Mouse (Mus musculus): ENCODE data around the gene Snrpc. TPM values are rescaled to one million over a fixed set of nuclear protein-coding genes. Genes with fewer than 3 reads are reported as not detected.

The Snrpc gene
- total RNA-seq, 1 experiment from 2014 or later: 94.6 TPM

- DNase-seq: peak; percentile 61
Measured at GRCm38 (mm10) chr17:27819521-27819970, 18.4 kb upstream of the Snrpc start.

DNA sequence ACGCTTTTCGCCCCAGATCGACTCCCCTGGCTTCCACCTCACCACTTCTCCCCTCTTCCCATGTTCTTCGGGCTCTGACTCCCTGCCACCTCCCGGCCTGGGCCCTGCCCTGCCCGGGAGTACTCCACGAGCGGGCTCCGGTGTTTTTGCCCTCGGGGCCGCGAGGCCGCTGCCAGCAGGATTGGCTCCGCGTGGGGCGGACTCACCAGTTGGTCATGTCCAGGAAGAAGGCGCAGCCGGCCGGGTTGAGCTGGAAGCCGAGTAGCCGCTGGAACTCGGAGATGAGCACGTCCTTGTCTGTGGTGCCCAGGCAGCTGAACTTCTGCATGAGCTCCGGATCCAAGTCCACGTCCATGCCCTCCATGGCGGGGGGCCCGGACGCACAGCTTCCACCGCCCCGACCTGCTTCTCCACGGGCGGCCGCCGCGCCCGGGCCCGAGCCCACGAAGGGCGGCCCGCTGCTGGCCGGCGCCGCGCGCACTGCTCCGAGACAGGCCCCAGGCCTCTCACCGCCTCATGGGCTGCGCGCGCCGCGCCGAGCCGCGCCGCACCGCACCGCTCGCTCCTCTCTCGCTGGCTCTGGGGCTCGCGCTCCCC lies 17.9 kb upstream of the Snrpc start:
- peak; percentile 78 for DNase-seq

DNA sequence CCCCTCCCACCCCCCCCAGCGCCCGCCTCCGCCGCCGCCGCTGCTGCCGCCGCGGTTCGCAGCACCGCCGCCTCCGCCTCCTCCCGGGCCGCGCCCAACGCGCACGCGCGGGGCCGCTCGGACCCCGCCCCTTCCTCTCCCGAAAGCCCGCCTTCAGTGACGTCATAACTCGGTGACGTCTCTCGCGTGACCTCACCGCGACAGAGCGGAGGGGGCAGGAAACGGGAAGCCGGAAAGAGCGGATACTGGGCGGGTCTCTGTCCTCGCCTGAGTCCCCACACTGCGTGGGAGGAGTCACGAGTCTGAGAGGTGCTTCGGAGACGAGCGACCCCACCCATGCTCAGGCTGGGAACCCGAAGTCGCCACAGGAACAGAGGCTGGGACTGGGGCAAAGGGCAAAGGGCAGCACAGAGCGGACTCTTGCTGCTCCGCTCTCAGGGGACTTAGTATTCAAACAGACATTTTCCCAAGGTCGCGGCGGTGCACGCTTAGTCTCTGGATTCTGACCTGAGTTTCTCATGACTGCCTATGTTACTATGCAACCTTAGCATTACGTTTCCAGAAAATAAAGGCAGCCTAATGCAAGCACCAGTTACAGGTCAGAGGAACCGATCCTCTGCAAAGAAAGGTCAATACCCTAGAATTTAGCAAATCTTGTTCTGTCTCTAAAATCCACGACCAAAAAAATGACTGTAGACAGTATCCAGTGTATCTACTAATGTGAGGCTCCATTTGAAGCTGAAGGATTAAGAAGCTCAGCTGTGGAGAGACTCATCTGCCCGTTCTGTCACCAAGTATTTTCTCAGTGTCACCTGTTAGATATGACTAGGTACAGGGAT lies 17.2 kb upstream of the Snrpc start, which contains the start of gene D17Wsu92e:
Gene D17Wsu92e (minus strand): TSS at position 81 of the 839 bp plus-strand sequence.
- DNase-seq: peak; percentile 99

DNA sequence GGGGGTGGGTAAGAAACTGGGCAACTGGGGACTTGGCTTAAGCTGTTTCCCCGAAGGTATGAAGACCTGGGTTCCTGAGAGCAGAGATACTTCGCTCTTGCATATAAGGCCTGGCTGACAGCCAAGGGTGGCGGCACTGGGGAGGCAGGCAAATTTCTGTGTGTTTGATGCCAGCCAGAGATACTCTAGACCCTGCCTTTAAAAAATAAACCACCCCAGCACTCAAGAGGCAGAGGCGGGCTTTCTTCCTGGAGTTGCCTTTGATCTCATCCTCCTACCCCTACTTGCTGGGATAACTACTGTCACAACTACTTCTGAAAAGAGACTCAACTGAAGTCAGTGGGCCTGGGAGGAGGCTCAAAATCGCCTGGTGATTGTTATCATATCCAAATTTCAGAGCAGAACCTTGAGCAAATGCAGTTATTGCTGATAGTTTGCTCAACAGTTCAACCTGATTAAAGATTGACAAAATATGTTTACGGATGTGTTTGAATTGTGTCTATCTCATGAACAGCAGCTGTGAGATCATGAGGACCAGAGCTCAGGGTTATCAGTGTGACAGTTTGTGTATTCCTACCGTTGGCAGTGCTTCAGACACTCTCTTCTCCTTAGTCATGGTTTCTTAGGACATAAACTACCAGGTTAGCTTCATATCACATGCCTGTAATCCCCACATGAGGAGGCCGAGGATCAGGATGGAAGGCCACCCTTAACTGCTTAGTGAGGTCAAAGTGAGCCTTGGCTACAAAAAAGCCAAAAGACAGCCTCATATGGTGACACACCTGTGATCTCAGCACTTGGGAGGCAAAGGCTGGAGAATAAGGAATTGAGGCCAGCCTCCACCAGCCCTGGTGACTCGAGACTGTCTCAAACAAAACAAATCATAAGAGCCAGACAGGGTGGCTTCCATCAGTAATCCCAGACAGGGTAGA lies 16.3 kb upstream of the Snrpc start:
- peak; percentile 45 for DNase-seq

- no peak for DNase-seq
Measured at GRCm38 (mm10) chr17:27823142-27823905, 14.6 kb upstream of the Snrpc start.

DNA sequence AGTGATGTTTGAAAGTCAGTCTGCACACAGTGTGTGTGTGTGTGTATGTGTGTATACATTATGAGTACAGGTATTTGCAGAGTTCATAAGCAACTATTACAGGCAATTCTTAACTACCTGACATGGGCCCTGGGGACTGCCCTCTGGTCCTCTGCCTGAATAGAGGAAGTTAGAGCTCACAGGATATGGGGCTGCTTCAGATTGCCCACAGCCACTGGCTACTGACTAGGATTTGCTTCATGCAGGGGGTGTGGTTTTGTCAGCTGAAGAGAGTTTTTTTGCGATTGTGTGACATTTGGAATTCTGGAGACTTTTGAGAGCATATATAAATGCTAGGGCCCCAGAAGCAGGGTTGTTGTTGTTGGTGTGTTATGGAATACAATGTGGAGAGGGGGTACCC lies 13.0 kb upstream of the Snrpc start:
- DNase-seq: no peak

DNA sequence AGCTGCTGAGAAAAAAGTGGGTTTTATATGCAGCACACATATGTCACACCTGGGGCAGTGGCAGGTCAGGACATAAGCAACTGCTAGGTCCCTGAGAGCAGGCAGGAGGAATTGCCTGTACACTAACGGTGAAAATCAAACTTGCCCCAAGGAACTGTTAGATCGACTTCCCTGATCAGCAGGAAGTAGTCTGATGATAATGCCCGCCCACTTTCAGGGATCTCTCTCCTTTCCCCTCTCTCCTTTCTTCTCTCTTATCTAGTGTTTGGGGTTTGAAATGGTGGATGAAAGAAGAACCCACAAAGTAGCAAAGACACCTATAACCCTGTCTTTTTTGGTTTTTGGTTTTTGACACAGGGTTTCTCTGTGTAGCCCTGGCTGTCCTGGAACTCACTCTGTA lies 12.4 kb upstream of the Snrpc start:
- no peak for DNase-seq

DNA sequence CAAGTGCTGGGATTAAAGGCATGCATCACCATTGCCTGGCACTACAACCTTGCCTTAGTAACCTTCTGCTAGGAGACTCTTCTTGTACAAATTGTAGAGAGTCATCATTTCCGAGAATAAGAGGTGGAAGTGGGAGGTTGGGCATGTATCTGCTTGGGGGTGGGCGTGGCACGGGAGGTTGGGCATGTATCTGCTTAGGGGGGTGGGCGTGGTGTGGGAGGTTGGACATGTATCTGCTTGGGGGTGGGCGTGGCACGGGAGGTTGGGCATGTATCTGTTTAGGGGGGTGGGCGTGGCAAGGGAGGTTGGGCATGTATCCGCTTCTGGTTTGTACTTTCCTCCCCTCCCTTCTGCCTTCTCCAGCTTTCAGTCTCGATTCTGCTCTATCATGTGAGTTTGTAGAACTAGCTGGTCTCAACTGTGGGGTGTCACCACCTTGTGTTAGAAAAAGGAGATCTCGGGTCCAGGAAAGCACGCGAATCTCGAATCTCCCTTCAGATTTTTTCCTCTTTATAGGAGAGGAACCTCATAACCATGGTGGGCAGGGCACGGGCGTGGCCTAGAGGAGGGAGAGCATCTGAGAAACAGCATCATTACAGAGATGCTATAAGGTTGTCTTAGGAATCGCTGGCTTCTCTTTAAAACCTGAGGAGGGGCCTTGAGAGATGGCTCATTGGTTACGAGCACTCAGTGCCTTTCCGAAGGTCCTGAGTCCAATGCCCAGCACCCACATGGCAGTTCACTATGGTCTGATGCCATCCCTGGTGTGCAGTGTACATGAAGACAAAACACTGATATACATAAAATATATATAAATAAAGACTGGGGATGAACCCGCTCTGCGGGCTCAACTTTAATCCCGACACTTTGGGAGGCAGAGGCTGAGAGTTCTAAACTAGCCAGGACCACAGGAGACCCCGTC lies 11.7 kb upstream of the Snrpc start:
- peak; percentile 92 for DNase-seq

DNA sequence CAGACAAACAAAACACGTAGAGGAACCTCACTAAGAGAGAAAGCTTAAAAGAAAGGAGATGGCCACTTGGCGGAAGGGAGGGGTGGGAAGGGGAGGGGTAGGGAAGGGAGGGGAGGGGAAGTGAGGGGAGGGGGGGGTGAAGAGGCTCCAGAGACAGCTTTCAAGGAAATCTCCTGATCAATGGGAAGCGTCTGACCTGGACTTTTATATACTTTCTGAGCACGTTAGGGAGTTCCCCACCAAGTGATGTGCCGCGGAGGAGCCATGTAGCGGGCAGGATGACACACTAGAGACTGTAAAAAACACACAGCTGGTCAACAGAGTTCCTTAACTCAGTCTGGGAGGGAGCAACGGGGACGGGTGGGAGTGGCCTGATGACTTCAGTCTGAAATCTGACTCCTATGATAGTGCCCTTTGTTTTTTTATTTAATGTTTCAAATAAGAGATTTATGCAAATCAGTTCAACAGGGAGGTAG lies 11.0 kb upstream of the Snrpc start:
- peak; percentile 74 for DNase-seq

DNA sequence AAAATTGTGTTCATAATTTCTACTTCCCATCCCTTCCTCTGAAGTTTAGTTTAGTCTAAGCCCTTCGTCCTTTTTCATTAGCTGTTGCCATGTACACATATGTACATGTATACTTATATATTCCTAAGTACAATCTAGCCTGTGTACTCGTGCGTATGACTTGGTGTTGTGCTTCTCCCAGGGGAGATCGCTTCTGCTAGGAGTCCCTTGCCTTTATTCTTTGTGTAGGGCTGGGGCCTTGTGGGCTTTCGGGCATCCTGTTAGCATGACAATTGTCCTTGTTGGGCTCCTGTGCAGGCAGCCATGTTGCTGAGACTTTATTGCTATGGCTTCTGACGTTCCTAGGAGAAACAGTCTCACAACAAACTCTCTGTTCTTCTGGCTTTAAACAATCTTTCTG lies 10.4 kb upstream of the Snrpc start:
- DNase-seq: no peak

- no peak for DNase-seq
Measured at GRCm38 (mm10) chr17:27830411-27830810, 7.5 kb upstream of the Snrpc start.

DNA sequence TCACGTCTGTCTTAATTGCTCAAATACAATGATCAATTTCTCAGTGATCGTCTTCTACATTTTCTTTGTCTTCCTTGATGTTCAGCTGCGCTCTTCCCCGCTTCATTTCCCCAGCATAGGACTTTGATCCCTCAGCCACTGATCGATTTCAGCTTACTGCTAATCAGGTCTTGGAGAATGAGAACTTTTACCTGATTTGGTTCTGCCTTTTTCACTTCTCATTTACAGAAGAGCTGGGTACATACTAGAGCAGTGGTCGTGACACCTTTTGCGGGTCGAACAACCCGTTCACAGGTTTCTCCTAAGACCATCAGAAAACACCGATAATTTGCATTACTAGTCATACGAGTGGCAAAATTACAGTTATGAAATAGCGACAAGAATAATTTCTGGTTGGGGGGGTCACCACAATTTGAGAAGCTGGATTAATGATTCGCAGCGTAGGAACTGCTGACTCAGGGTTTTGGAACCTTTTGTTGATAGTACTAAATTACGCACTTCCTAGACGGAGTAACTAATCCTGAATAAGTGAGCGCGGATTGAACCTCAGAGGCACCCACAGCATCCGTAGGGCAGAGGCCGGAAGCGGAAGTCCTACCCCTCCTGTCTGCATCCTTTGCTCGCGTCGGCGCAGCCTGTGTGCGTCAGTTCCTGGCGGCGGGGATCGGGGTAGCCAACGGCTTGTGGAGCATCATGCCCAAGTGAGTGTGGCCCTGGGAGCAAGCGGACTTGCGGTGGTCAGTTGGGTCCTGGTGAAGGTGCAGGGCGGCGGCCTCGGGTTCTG lies 1.7 kb downstream of the Snrpc start:
- DNase-seq: peak; percentile 98

- DNase-seq: no peak
Measured at GRCm38 (mm10) chr17:27848351-27848750, 10.4 kb downstream of the Snrpc start.

GRCm38 (mm10) chr17:27851076-27851475 lies 13.1 kb downstream of the Snrpc start:
- DNase-seq: peak; percentile 70

GRCm38 (mm10) chr17:27856265-27856797 lies 18.4 kb downstream of the Snrpc start, which contains the start of gene Uhrf1bp1:
Uhrf1bp1 (plus strand) TSS chr17:27856441.
- DNase-seq: peak; percentile 93

GRCm38 (mm10) chr17:27856798-27857648 lies 19.1 kb downstream of the Snrpc start:
- peak; percentile 81 for DNase-seq

GRCm38 (mm10) chr17:27857649-27858475 lies 19.9 kb downstream of the Snrpc start:
- no peak for DNase-seq
